Mouse (Mus musculus) thymus, postnatal 10 days (tissue): ENCODE measurements at regions not wholly inside any gene's neighbourhood (a gene's known extent, or its start where the extent isn't known, plus 50 kb on each side); places are given as distances from the start of the nearest gene placed in this dataset.
"Not testable (repeated sequence)": the region's sequence is repeated elsewhere in the genome, so short reads cannot be mapped to it uniquely, and the experiment has no call there.

Experiments used
- DNase-seq, 2 experiments: peaks; one replicate each; pipeline ENCODE4 v3.0.0; 2021; ENCODE audit warnings: low spot score in 2 of 2

DNA sequence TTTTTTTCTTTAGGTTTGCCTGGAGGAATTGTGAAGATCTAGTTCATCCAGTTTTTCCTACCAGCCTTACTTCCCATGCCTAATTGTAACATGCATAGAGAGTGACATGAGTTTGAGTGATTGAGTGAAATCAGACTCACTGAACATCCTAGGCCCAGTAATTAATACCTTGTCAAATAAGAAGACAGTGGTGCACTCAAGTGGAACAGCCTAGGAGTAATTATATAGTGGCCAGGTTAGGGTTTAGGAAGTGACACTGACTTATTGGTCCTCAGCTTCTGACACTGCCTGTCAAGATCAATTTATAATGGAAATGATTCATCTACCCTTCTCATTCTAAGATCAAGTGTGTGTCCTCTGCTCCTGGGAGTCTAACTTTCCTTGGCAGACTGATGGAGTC lies 250.8 kb downstream of the Tpbg start:
- DNase-seq: no peak

DNA sequence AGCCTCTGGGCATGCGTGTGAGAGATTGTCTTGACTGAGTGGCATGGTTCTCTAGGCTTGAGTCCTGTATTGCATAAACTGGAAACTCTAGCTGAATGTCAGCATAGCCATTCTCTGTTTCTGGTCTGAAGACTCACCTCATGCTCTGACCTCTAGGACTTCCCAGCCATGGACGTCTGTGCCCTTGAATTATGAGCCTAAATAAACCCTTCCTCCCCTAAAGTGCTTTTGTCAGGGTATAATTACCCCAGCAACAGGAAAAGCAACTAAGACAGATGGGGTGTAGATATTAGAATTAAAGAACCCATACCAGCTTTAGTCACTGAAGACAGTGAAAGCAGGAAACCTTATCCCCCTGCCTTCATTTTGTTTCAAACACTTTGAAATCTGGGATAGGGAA lies 253.3 kb downstream of the Tpbg start:
- DNase-seq: no peak

DNA sequence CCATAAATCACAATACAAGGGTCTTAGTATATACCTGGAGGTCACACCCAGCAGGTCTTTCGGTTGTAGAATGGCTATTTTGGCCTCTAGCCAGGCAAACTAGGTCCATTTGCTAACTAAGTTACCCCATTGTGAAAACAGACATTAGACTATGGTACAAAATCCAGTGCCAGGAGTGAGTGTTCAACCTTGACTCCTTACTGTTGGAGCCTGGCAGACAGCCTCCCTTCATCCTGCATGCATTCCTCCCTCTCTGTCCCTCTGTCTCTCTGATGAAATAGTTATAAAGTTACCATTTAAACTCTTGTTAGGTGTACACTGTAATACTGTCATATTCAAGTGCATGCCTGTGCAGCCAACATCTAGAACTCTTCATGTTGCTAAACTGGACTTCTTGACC lies 254.1 kb downstream of the Tpbg start:
- no peak for DNase-seq

DNA sequence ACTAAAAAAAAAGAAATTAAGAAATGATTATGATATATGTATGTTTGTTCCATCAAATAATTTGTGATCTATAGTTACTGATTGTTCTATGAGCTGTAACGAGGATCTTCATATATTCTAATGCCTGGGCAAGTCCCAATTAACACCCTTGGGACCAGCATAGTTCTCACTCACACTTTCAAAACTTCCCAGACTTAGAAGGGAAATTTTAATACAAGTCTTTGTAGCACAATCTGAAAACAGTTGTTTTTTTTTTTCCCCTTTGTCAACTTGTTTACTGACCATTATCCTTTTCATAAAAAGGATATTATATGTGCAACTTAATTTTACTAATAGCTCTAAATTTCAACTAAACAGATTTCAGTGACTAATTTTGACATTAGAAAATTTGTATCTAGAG lies 257.1 kb downstream of the Tpbg start:
- DNase-seq: no peak

DNA sequence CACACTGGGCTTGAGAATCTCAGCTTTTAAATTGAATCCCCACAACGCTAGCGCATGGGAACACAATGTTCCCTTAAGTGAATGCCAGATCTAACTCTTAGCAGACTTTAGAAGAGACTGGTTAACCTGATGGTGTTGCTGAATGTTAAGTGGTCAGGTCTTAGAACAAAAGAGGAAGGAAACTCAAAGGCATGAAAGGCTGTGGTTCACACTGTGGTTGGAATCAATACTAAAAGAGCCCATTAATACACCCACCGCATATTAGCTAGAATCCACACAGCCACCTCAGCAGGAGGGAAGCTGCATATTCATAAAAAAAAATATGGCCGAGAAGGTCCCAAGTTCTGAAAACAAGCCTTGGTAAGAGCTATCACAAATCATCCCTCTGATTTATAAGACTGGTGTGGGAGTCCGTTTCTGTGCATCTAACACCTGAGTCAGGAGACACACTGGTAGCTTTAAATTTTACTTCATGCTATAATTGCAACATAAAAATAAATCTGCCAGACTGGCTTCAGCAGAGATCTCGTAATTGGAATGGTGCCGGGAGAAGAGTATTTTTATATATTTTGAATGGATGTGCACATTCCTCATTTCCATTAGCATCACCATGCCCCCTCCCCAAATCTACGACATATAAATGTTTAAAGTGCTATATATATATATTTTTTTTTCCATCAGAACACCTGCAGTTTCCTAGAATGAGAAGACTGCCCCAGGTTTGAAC lies 259.3 kb downstream of the Tpbg start:
- no peak for DNase-seq

DNA sequence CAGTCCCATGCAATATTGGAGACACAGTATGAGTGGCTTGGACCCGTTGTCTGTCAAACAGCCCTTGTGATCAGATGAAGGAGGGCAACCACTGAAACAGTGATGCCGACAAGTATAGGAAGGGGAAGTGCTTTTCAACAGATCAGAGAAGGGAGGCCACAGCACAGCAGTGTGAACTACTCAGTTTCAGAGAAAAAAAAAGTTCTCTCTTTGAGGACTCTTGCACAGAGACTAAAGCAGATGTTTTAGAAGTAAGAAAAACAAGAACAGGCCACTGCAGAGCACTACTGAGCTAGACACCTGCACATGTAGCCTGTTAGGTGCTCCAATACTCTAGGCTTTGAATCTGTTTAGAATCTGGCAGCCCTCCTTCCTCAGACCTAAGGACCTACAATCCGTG lies 261.4 kb downstream of the Tpbg start:
- DNase-seq: peak in 1 of 2 experiments; percentile 7

DNA sequence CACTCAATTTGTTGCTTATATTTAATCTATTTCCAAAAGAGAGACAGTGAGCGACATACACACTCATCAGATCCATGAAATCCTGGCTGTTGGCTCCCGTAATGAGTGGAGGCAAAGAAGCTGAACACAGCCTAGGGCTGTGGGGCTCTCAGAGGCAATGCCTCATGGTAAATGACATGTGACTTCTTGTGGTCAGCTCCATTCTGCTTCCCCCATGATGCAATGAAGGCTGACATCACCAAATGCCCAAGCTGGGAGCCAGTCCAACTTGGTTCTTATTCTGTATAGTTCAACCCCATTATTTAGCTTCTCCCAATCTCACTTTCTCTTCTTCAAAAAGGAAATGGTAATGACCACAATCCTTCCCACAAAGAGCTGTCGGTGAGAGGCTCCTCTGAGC lies 262.5 kb downstream of the Tpbg start:
- DNase-seq: no peak

DNA sequence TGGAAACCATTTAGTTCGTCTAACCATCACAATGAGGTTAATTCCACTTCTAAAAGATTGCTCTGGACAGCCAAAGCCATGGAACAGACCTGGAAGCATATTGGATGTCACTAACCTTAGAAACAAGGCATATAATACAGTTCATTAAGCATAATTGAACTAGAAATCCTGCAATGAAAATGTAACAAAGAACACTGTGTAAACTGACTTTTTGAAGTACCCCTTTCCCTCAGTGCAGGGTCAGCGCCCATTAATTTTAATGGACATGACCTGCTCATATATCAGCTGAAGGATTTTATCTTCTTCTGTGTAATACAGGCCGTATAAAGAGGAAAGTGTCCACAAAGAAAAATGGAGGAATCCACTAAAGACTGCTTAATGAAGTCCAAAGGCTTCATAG lies 263.7 kb downstream of the Tpbg start:
- DNase-seq: no peak

DNA sequence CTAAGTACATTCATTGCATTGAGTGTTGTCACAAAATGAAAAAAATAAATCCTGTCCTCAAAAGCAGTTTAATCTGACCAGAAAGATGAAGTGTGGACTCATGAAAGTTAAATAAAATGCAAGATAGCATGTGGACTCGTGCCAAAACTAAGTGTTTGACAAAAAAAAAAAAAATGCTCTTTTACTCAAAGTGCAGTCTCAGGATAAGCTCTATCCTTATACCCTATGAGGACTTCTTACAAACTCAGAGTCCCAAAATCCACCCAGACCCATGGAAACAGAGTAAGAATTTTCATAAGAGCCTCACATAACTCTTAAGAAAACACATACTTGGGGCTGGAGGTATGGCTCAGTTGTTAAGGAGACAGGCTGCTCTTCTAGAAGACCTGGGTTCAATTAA lies 267.7 kb downstream of the Tpbg start:
- DNase-seq: no peak

DNA sequence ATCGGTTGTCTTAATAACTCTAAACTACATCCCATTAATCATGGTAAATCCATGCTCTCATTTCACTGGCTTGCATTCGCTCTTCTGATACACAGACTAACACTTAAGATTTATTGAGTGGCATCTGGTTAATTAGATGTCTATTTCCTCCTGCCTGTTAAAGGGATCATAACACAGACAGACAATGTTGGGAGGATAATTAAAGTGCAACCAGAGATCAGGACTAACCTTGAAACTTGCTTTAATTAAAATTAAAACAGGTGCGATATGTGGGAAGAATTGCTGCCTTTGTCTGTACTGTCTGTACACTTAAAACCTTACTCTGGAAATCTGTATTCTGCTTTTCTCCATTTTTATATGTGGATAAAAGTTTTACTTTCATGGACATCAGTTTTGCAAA lies 277.2 kb downstream of the Tpbg start:
- no peak for DNase-seq

DNA sequence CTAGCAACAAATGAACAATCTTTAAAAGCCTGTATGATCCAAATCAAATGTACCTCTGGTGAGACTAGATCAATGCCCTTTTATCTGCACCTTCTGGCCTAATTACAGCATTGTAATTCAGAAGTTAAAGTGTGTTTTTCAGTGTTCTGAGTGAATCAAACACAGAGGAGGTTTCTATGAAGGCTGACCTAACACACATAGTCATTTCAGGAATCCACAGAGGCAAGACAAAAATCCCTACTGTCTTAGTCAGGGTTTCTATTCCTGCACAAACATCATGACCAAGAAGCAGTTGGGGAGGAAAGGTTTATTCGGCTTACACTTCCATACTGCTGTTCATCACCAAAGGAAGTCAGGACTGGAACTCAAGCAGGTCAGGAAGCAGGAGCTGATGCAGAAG lies 293.4 kb downstream of the Tpbg start:
- DNase-seq: not testable (repeated sequence)

DNA sequence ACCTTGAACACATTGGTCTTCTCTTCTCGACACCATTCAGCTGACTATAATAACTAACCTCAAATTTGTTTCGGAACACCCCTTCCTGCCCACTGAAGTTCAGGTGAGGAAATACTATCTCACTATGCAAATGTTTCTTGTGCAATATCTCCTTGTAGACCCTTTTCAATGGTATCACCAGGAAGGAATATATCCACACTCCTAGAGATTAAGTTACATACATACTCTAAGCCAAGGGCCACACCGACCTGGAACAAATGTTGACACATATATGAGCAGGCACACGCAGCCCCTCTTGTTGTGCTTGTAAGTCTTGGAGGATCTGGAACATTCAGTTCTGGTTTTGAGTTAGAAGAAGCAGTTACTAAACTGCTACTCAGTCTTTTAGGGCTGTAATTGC lies 303.7 kb downstream of the Tpbg start:
- DNase-seq: no peak

DNA sequence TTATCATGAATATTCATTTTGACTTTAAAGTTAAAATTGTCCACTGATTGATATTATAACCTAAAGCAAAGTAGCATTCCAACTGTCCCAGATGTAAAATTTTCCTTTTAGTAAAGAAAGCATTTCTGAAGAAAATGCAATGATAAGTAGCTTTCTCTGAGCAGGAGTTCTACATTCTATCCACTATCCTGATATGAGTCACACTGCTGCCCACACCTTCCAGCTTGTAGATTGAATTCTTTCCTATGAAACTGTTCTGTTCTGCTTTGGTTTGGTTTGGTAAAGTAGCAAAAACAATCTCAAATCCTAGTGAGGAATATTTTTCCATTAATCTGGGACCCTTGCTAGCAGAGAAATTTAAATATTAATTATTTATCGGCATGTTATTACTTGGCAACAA lies 304.4 kb downstream of the Ube2cbp start:
- no peak for DNase-seq

DNA sequence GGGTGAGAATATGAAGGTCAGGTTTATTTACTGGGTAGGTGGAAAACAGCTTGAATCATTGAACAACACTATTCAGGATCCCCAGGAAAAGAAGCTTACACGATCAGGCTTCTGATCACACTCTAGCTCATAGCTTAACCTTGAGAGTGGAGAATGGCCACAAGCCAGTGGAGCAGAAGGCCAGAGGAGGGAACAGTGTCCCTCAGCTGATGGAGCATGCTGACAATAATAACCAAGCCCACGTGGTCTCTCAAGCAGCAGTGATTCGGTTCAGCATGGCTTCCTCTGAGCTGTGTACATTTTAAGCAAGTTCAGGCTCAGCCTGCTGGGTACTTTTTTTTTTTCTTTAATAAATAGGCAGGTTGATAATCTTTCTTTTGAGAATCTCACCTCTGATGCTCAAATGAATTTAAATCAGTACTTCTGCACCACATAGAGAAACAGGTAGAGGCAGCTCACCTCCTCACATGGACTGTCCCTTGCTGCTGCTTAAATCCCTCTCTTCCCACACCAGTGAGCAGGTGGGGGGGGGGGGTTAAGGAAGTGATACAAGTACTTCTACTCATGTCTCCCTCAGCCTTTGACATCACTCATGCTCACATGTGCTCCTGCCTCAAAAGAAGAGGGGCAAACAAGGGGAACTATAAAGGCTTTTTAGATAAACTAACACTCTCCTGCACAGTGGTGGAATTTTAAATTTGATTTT lies 298.2 kb downstream of the Ube2cbp start:
- no peak for DNase-seq

DNA sequence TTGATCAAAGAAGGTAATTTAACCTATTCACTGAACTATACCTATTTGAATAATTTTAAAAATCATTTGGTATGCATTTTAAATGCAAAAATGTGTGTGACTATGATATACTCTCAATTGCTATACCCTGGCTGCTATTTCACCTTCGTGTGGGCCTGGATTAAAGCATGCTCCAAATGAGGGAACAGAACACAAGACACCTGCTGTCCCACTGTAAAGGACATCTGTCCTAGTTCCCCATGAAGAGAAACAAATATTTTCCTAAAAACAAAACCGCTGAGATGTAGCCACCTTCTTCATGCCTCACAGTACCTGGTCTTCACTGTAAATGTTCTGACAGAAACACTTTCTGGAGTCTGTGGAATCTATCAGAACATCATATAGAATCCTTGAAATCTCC lies 294.0 kb downstream of the Ube2cbp start:
- DNase-seq: no peak

DNA sequence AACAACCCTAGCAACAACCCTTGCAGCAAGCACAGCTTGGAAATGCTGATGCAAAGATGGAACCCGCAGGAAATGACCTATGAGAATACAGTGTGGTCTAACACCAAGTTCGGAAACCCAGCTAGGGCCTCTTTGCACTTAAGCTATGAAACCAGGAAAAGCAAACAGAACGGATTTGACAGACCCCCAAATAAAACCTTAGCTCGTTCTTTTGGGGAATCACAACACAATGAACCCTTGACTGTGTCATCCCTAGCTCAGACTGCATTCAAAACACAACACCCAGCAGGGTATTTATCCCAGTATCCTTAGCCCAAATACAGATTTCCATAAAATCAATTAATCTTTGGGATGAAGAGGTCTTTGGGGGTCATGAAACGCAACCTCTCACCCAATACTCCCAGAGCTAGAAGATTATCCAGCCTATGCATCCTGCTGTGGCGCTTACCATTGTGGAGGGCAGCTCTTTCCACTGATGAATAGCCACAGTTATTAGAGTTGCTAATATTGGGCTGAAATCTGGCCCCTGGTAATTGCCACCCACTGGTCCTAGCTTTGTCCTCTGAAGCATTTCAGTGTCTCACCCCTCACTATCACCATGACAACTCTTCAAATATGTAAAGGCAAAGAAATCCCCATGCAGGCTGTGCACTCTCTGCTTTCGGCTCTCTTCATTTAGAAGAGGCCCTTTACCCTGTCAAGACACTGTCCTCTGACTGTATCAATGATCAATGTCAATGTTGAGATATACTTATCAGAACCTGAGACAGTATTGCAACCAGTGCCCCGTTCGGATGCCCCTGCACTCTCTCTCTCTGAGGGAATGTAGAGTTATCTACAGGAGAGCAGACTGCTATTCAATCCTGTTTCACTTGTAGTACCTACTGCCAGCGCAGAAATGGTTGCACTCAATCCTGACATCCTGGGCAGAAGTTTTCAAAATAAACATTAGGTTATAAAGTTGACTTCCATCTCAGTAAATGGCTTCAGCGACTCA lies 277.7 kb downstream of the Ube2cbp start:
- DNase-seq: no peak

DNA sequence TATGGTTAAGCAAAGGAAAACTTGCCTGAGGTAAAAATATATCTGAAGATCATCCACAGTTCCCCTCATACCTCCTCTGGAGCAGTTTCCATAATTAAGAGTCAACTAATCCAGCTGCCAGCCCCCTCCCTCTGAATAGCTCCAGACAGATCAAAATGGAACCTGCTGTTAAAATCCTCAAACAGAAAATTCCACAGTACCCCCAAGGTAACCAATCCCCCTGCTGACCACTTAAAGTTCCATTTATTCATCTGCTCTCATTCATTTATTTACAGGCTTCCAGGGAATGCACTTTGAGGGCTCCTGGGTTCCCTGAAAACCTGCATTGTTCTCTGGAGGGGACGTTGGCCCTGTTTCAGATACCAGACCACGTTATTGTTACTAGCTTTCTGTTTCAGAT lies 275.9 kb downstream of the Ube2cbp start:
- no peak for DNase-seq

DNA sequence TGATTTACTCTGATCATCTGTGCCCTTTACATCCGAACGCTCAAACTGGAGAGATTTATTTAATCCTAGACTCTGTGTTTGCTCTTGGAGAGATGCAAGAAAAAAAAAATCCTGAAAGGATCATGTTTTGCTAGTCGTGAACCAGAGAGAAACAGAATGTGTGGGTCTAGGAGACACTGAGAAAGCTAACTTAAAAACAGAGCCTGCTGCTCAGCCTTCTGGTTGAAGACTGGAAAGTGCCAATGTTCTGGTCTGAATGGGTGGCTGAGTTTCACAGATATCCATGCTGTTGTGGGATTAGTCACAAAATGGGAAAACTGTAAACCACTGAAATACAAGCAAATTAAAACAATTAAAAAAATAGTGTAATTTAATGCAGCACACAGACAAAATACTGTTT lies 259.7 kb downstream of the Ube2cbp start:
- DNase-seq: no peak

DNA sequence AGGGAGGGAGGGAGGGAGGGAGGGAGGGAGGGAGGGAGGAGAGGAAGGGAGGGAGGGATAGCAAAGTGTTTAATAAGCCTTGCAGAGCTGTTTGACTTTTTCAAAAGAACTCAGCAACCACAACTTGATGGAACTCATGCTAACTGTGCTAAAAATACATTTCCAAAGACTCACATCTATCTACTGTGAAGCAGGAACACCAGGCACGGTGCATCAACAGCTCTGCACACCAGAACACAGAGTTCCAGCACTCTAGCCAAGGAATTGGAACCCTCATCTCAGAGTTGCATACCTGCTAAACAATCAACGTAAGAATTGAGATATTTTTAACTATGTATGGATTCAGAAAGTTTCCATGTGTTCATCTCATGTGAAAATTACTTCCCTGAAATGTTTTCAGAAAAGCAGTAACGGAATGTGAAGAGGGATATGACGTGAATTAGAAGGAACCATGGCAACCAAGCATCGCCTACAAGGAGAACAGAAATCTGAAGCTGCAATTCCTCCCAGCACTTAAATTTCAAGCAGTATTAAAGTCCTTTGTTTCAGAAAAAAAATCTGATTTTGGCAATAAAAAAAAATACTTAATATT lies 256.3 kb downstream of the Ube2cbp start:
- DNase-seq: no peak

DNA sequence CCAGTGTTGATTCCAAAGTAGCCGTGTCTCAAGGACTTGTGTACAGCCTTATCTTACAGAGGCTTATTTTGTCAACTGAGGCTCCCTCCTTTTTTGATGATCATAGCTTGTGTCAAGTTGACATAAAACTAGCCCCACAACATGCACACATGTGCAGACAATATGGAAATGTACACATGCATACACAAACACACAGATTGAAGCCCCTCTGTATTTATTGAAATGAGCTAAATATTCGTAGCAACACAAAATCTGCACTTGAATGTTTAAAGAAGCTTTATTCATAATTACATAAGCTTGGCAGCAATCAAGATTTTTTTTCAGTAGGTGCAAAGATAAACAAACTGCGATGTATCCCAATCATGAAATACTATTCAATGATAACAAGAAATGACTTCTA lies 253.5 kb downstream of the Ube2cbp start:
- DNase-seq: no peak

DNA sequence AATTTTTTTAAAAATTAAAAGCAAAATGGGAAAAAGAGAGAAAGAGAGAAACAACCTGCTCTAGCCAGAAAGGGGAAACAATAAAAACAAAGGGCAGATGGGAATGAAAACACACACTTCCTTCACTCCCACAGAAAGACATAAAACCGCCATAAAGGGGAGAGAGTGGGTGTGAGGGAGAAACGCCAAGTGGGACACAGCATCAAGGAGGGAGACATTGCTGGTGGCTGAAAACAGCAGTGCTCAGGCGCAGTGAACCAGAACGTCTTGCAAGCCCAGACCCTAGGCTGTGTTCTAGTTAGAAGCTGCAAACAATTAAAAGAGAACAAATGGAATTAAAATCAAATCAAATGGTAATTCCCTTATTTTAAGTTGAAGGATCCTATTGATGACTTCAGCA lies 245.1 kb downstream of the Ube2cbp start:
- no peak for DNase-seq

DNA sequence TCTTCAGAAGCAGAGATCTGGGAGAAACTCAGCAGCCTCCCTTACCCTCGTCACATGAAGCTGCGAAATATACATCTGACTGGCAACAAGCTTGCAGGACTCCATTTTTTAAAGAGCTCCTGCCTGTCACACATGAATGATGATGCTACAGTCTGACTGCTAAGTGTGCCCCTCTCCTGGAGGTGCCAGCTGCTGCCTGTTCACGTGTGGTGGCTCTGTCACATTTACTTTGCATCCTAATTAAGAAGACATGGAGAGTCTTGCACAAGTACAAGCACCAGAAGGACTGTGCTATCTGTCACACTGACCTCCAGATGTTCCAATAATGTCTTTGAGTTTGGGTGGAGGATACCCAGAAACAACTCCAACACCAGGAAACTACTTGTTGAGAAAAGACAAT lies 240.2 kb downstream of the Ube2cbp start:
- no peak for DNase-seq
